Mouse (Mus musculus): ENCODE results near the gene Rhot2. TPM values are rescaled to one million over a fixed set of nuclear protein-coding genes. Genes with fewer than 3 reads are reported as not detected.
"Not testable (repeated sequence)": the region's sequence is repeated elsewhere in the genome, so short reads cannot be mapped to it uniquely, and the experiment has no call there.

Gene Rhot2
- polyA plus RNA-seq, 1 experiment from 2014 or later, result 26.4 TPM

- peak overlapping the region; percentile 97 for H3K4me2 ChIP-seq
- no peak overlapping the region for H3K9ac ChIP-seq
- H3K36me3 ChIP-seq, result no peaks in the 10 kb centered on the region
- no peaks in the 10 kb centered on the region for H3K9me3 ChIP-seq
- peaks cover 16% of the 10 kb centered on the region for H3K4me1 ChIP-seq
- peaks cover 60% of the 10 kb centered on the region for H3K27me3 ChIP-seq
- no peak for ATAC-seq (ENCODE audit: insufficient number of reproducible peaks, insufficient read depth, low FRiP score, low TSS enrichment, low read depth)
- WGBS, result 34% methylated on average over 5 of the region's 5 CpGs
- H3K4me3 ChIP-seq, result peak overlapping the region; percentile 71; the same call in 1 of the 2 replicates
- H3K27ac ChIP-seq, result no peak overlapping the region
Observed at GRCm38 (mm10) chr17:25808028-25808427, 36.6 kb downstream of the Rhot2 start.

DNA sequence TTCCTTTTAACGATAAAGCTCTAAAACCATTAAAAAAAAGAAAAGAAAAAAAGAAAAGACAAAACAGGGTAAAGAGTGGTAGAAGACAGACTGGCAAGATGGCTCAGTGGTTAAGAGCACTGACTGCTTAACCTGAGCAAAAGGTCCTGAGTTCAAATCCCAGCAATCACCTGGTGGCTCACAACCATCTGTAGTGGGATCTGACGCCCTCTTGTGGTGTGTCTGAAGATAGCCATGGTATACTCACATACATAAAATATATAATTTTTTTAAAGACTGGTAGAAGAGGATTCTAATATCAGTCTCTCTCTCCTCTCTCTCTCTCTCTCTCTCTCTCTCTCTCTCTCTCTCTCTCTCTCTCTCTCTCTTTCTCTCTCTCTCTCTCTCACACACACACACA lies 37.2 kb downstream of the Rhot2 start:
- not testable (repeated sequence) for H3K9ac ChIP-seq; H3K9me3 ChIP-seq; H3K4me3 ChIP-seq; H3K27ac ChIP-seq; H3K36me3 ChIP-seq; H3K4me2 ChIP-seq; ATAC-seq (ENCODE audit: insufficient number of reproducible peaks, insufficient read depth, low FRiP score, low TSS enrichment, low read depth)
- Histone ChIP-seq H3K27me3 (peaks cover 60% of the 10 kb centered on the region), H3K4me1 (peaks cover 14% of the 10 kb centered on the region)
- 52% methylated on average over 2 of the region's 2 CpGs for WGBS

DNA sequence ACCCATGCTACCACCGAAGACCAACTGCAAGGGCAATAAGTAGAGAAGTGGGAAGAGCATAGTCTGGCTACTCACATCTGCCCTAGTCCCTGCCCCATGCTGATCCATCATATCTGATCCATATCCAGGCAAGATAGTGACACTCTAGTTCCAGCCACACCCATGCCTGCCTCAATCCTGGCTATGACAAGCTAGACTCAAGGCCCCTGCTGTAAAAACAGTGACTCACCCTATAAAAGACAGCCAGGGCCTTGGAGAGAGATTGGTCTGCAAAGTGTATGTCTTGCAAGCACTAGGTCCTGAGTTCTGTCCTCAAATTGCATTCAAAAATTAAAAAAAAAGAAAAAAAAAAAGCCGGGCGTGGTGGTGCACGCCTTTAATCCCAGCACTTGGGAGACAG lies 38.1 kb downstream of the Rhot2 start:
- H3K27me3 ChIP-seq, result peaks cover 58% of the 10 kb centered on the region
- H3K36me3 ChIP-seq, result no peaks in the 10 kb centered on the region
- no peak for ATAC-seq (ENCODE audit: insufficient number of reproducible peaks, insufficient read depth, low FRiP score, low TSS enrichment, low read depth)
- H3K9ac ChIP-seq, result no peak overlapping the region
- no peak overlapping the region for H3K4me3 ChIP-seq
- 84% methylated on average over 4 of the region's 4 CpGs for WGBS
- no peak overlapping the region for H3K4me2 ChIP-seq
- no peak overlapping the region for H3K27ac ChIP-seq
- no peaks in the 10 kb centered on the region for H3K9me3 ChIP-seq
- peaks cover 14% of the 10 kb centered on the region for H3K4me1 ChIP-seq

DNA sequence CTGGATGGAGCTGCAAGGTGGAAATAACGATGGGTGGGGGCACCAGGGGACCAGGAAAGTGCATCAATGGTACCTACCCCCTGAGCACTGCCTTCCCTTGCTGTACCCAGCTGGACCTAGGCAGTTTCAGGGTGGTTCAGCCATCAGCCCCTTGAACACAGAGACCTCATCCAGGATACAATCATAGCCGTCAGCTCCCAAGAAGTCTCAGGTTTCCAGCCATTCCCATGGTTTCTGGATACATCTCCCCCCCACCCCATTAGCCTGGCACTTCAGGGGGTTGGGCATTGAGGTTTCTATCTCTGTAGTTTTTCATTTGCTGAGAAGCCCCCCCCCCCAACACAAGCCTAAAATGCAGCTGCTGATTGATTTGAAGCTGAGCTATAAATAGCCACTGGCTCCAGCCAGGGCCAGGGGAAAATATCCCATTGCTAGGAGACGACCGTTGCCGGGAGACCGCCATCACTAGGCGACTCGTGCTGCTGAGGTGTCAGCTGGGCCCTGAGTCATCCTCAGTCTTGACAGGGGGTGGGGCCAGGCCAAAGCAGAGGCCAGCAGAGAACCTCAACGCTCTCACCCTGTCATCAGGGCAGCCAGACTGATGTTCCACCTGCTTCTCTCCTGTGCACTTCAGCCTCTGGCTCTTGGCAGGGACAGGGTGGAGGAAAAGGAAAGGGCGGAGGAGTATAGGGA lies 41.7 kb downstream of the Rhot2 start:
- peak overlapping the region; percentile 40; the same call in 1 of the 2 replicates for H3K9ac ChIP-seq
- H3K36me3 ChIP-seq, result no peaks in the 10 kb centered on the region
- peaks cover 30% of the 10 kb centered on the region for H3K27me3 ChIP-seq
- no peak for ATAC-seq (ENCODE audit: insufficient number of reproducible peaks, insufficient read depth, low FRiP score, low TSS enrichment, low read depth)
- no peaks in the 10 kb centered on the region for H3K9me3 ChIP-seq
- no peak overlapping the region for H3K27ac ChIP-seq
- H3K4me3 ChIP-seq, result no peak overlapping the region
- WGBS, result 14% methylated on average over 10 of the region's 10 CpGs
- no peaks in the 10 kb centered on the region for H3K4me1 ChIP-seq
- no peak overlapping the region for H3K4me2 ChIP-seq

GRCm38 (mm10) chr17:25801029-25801428 lies 43.6 kb downstream of the Rhot2 start:
- Histone ChIP-seq H3K9ac (no peak overlapping the region), H3K4me3 (no peak overlapping the region), H3K27ac (no peak overlapping the region), H3K4me1 (peaks cover 13% of the 10 kb centered on the region), H3K27me3 (peaks cover 27% of the 10 kb centered on the region), H3K9me3 (no peaks in the 10 kb centered on the region), H3K4me2 (no peak overlapping the region), H3K36me3 (no peaks in the 10 kb centered on the region)
- 7% methylated on average over 6 of the region's 6 CpGs for WGBS
- ATAC-seq (ENCODE audit: insufficient number of reproducible peaks, insufficient read depth, low FRiP score, low TSS enrichment, low read depth), result no peak

- Histone ChIP-seq H3K4me1 (peaks cover 40% of the 10 kb centered on the region), H3K36me3 (no peaks in the 10 kb centered on the region), H3K27ac (0 out of 2 replicates have a peak within 1 kb of the TSS, but pooled peaks have one; percentile 16), H3K4me3 (peak within 1 kb of the TSS; percentile 64), H3K27me3 (peaks cover 6% of the 10 kb centered on the region), H3K4me2 (peak within 1 kb of the TSS; percentile 98), H3K9me3 (no peaks in the 10 kb centered on the region), H3K9ac (peak within 1 kb of the TSS; percentile 76)
- peak; percentile 79 for ATAC-seq (ENCODE audit: insufficient number of reproducible peaks, insufficient read depth, low FRiP score, low TSS enrichment, low read depth)
- under 1% methylated on average over 35 of the region's 35 CpGs for WGBS
Observed at GRCm38 (mm10) chr17:25796951-25797369, 47.7 kb downstream of the Rhot2 start, which contains the start of gene Metrn. Gene Metrn (minus strand): TSS chr17:25797136.

GRCm38 (mm10) chr17:25796211-25796771 lies 48.4 kb downstream of the Rhot2 start:
- H3K9me3 ChIP-seq, result no peaks in the 10 kb centered on the region

DNA sequence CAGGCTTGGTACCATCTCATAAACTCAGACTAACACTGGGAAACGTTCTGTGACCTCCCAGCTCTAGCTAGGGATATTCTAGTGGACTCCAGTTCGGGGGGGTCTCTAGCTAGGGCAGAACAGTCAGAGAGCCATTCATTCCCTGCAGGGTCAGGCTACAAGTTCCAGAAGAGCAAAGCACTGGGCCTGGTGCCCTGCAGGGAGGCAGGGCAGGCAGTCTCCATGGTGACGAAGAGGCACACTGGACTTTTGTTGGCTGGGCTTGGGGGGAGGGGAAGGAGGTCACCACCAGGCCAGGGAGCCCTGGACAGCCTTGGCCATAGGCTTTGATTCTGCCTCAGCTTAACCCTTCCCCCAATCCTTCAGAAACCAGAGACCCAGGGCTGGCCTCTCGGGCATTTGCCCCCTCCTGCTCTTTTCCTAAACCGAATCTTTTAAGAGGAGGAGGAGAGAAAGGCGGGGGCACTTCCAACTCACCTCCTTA lies 49.0 kb downstream of the Rhot2 start, which contains the start of gene AC134908.4:
Gene AC134908.4, minus strand, starts transcription at position 51 of the 484 bp plus-strand sequence.
- Histone ChIP-seq H3K4me2 (peak within 1 kb of the TSS; percentile 98), H3K27me3 (no peaks in the 10 kb centered on the region), H3K4me3 (peak within 1 kb of the TSS; percentile 64), H3K27ac (0 out of 2 replicates have a peak within 1 kb of the TSS, but pooled peaks have one; percentile 16), H3K4me1 (peaks cover 50% of the 10 kb centered on the region), H3K9ac (peak within 1 kb of the TSS; percentile 76), H3K9me3 (no peaks in the 10 kb centered on the region), H3K36me3 (no peaks in the 10 kb centered on the region)
- 13% methylated on average over 6 of the region's 6 CpGs for WGBS
- ATAC-seq (ENCODE audit: insufficient number of reproducible peaks, insufficient read depth, low FRiP score, low TSS enrichment, low read depth), result no peak

More at GRCm38 (mm10) chr17:25796211-25796771, 48.4 kb downstream of the Rhot2 start:
- no peak for ATAC-seq (ENCODE audit: insufficient number of reproducible peaks, insufficient read depth, low FRiP score, low TSS enrichment, low read depth)
- WGBS, result under 1% methylated on average over 37 of the region's 37 CpGs
- Histone ChIP-seq H3K4me2 (peak overlapping the region; percentile 98), H3K4me1 (peaks cover 43% of the 10 kb centered on the region), H3K9ac (peak overlapping the region; percentile 76), H3K27me3 (0 out of 2 replicates have a peak, but pooled peaks cover 2% of the 10 kb centered on the region), H3K27ac (0 out of 2 replicates have a peak overlapping the region, but pooled peaks have one; percentile 16), H3K4me3 (peak overlapping the region; percentile 64), H3K36me3 (no peaks in the 10 kb centered on the region)

- WGBS, result 71% methylated on average over 17 of the region's 17 CpGs
- Histone ChIP-seq H3K36me3 (no peaks in the 10 kb centered on the region), H3K27me3 (no peaks in the 10 kb centered on the region), H3K4me1 (peaks cover 53% of the 10 kb centered on the region), H3K9ac (0 out of 2 replicates have a peak overlapping the region, but pooled peaks have one; percentile 76), H3K4me3 (peak overlapping the region; percentile 64; the same call in 1 of the 2 replicates), H3K27ac (no peak overlapping the region), H3K4me2 (peak overlapping the region; percentile 98), H3K9me3 (no peaks in the 10 kb centered on the region)
- no peak for ATAC-seq (ENCODE audit: insufficient number of reproducible peaks, insufficient read depth, low FRiP score, low TSS enrichment, low read depth)
Observed at GRCm38 (mm10) chr17:25794998-25795397, 49.7 kb downstream of the Rhot2 start.

GRCm38 (mm10) chr17:25794197-25794596 lies 50.5 kb downstream of the Rhot2 start:
- Histone ChIP-seq H3K36me3 (peaks cover 7% of the 10 kb centered on the region), H3K9ac (0 out of 2 replicates have a peak overlapping the region, but pooled peaks have one; percentile 21), H3K4me3 (no peak overlapping the region), H3K4me2 (no peak overlapping the region), H3K4me1 (peaks cover 53% of the 10 kb centered on the region), H3K27me3 (no peaks in the 10 kb centered on the region), H3K27ac (no peak overlapping the region), H3K9me3 (no peaks in the 10 kb centered on the region)
- ATAC-seq (ENCODE audit: insufficient number of reproducible peaks, insufficient read depth, low FRiP score, low TSS enrichment, low read depth), result no peak
- 58% methylated on average over 13 of the region's 13 CpGs for WGBS

DNA sequence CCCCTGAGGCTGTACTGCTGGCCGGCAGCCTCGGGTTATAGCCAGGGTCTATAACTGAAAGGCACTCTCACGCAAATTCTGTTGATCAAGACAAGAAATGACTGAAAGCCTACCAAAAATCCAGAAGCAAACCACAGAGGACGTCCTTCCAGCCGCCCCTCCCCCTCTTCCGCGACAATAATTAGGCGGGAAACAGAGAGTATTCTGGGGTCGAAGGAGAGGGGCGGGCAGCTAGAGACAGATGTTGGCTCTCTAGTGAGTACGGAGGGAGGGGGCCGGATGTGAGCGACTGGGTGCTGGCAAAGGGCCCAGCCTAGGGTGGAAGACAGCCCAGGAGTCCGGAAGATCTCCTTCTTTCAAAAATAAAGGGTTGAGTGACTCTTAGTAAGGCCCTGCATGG lies 52.0 kb downstream of the Rhot2 start, which contains the start of gene Fam173a:
Gene Fam173a, minus strand, starts transcription at position 287 of the 400 bp plus-strand sequence.
- Histone ChIP-seq H3K9me3 (no peaks in the 10 kb centered on the region), H3K27ac (peak within 1 kb of the TSS; percentile 94), H3K27me3 (no peaks in the 10 kb centered on the region), H3K4me2 (peak within 1 kb of the TSS; percentile 87), H3K9ac (peak within 1 kb of the TSS; percentile 82), H3K36me3 (peaks cover 20% of the 10 kb centered on the region), H3K4me3 (peak within 1 kb of the TSS; percentile 75), H3K4me1 (peaks cover 51% of the 10 kb centered on the region)
- WGBS, result under 1% methylated on average over 14 of the region's 14 CpGs
- peak; percentile 49; the same call in 1 of the 2 replicates for ATAC-seq (ENCODE audit: insufficient number of reproducible peaks, insufficient read depth, low FRiP score, low TSS enrichment, low read depth)
